Mouse (Mus musculus) T-helper 17 cell (primary cell): ENCODE results near the gene Tmem262.

Experiments used
- in situ Hi-C, 2 experiments: fragments of 300-600 bp; cut with MboI, MseI; formaldehyde crosslinking; loops; 1 replicate in 1 of 2; 2 replicates in 1 of 2; pipeline ENCODE4 v1.15.1; 2025; ENCODE audit warnings: high pct_unique_total_duplicates in 2 of 2

Tmem262 gene

GRCm38 (mm10) chr19:6058966-6059365, 20.9 kb upstream of the Tmem262 start:
- in situ Hi-C loops: no loop called here

GRCm38 (mm10) chr19:6061021-6061533, 18.8 kb upstream of the Tmem262 start, which contains the start of gene Znhit2:
Znhit2 (plus strand) TSS chr19:6061192.
- in situ Hi-C loops: no loop called here

GRCm38 (mm10) chr19:6061641-6062302, 18.1 kb upstream of the Tmem262 start:
- in situ Hi-C loops: no loop called here

- in situ Hi-C loops: no loop called here
Measured at GRCm38 (mm10) chr19:6062418-6062817, 17.4 kb upstream of the Tmem262 start.

GRCm38 (mm10) chr19:6063081-6063480, 16.8 kb upstream of the Tmem262 start:
- in situ Hi-C loops: no loop called here

- in situ Hi-C loops: no loop called here
Measured at GRCm38 (mm10) chr19:6066571-6066970, 13.3 kb upstream of the Tmem262 start.

- in situ Hi-C loops: no loop called here
Measured at GRCm38 (mm10) chr19:6067011-6067723, 12.7 kb upstream of the Tmem262 start.

- in situ Hi-C loops: no loop called here
Measured at GRCm38 (mm10) chr19:6067724-6068415, 12.0 kb upstream of the Tmem262 start, which contains the start of gene Tm7sf2. Tm7sf2 (minus strand) TSS chr19:6068373.

GRCm38 (mm10) chr19:6068951-6069350, 10.9 kb upstream of the Tmem262 start:
- in situ Hi-C loops: no loop called here

GRCm38 (mm10) chr19:6069851-6070250, 10.0 kb upstream of the Tmem262 start:
- in situ Hi-C loops: no loop called here

GRCm38 (mm10) chr19:6070571-6071250, 9.1 kb upstream of the Tmem262 start:
- in situ Hi-C loops: no loop called here

- in situ Hi-C loops: no loop called here
Measured at GRCm38 (mm10) chr19:6071261-6071660, 8.6 kb upstream of the Tmem262 start.

- in situ Hi-C loops: no loop called here
Measured at GRCm38 (mm10) chr19:6073889-6074288, 5.9 kb upstream of the Tmem262 start.

- in situ Hi-C loops: no loop called here
Measured at GRCm38 (mm10) chr19:6076564-6077393, 3.1 kb upstream of the Tmem262 start, which contains the start of gene Vps51. Vps51 (minus strand) TSS chr19:6077231.

GRCm38 (mm10) chr19:6082156-6082555, 2.3 kb downstream of the Tmem262 start, which contains the start of gene Gm28374:
Gm28374 (minus strand) TSS chr19:6082256.
- in situ Hi-C loops: no loop called here

- in situ Hi-C loops: no loop called here
Measured at GRCm38 (mm10) chr19:6084478-6085248, 4.8 kb downstream of the Tmem262 start, which contains the start of the genes Zfpl1 and Cdca5. Zfpl1 (minus strand) TSS chr19:6084956. Cdca5 (plus strand) TSS chr19:6084983.

GRCm38 (mm10) chr19:6085417-6085879, 5.6 kb downstream of the Tmem262 start:
- in situ Hi-C loops: no loop called here

- in situ Hi-C loops: no loop called here
Measured at GRCm38 (mm10) chr19:6088841-6089240, 9.0 kb downstream of the Tmem262 start.

GRCm38 (mm10) chr19:6094119-6094518, 14.3 kb downstream of the Tmem262 start, which contains the start of gene AC131692.1:
AC131692.1 (plus strand) TSS chr19:6094419.
- in situ Hi-C loops: no loop called here
